Mouse (Mus musculus) midbrain, embryonic 10.5 days (tissue): Measurements from ENCODE around the gene Gm49373. TPM values are rescaled to one million over a fixed set of nuclear protein-coding genes. Genes with fewer than 3 reads are reported as not detected.
"Not testable (repeated sequence)": the region's sequence is repeated elsewhere in the genome, so short reads cannot be mapped to it uniquely, and the experiment has no call there.

Experiments used
- DNase-seq: peaks from one replicate; pipeline ENCODE4 v3.0.0-alpha.2; 2017; ENCODE audit warnings: low spot score
- H3K27ac ChIP-seq: fragments of 300-500 bp; sonication (generic); replicated peaks from 2 replicates; pipeline ENCODE4 v1.5.1; 2016; ENCODE audit warnings: mild to moderate bottlenecking
- H3K27me3 ChIP-seq: fragments of 300-500 bp; sonication (generic); 2 replicates; pipeline ENCODE4 v1.6.1; 2016; ENCODE audit warnings: low read depth, mild to moderate bottlenecking; ENCODE audit not compliant: poor library complexity, severe bottlenecking
- H3K36me3 ChIP-seq: fragments of 300-500 bp; sonication (generic); 2 replicates; pipeline ENCODE4 v1.6.1; 2016; ENCODE audit warnings: mild to moderate bottlenecking, moderate library complexity
- H3K4me1 ChIP-seq: fragments of 300-500 bp; sonication (generic); 2 replicates; pipeline ENCODE4 v1.6.1; 2016
- H3K4me3 ChIP-seq: fragments of 300-500 bp; sonication (generic); 2 replicates; pipeline ENCODE4 v1.5.1; 2016; ENCODE audit warnings: mild to moderate bottlenecking, moderate library complexity
- H3K9me3 ChIP-seq: fragments of 300-500 bp; sonication (generic); replicated peaks from 2 replicates; pipeline ENCODE4 v1.6.1; 2016; ENCODE audit warnings: mild to moderate bottlenecking
- WGBS: fragments of 180-500 bp; shearing (Covaris S2); methylation state at CpG from one replicate; pipeline ENCODE4 v1.1.7; 2016; 5-methylcytosine and 5-hydroxymethylcytosine counted together
- polyA plus RNA-seq: library from polyadenylated mRNA; unstranded; fragments of >200 nt; fragmentation: Nextera tagmentation; extraction: Ambion mirVana; gene quantifications from 2 replicates; pipeline ENCODE4 v1.2.1, GENCODE M21; 2016

Gm49373 gene
- polyA plus RNA-seq, 1 experiment from 2014 or later = 1.3 TPM

DNA sequence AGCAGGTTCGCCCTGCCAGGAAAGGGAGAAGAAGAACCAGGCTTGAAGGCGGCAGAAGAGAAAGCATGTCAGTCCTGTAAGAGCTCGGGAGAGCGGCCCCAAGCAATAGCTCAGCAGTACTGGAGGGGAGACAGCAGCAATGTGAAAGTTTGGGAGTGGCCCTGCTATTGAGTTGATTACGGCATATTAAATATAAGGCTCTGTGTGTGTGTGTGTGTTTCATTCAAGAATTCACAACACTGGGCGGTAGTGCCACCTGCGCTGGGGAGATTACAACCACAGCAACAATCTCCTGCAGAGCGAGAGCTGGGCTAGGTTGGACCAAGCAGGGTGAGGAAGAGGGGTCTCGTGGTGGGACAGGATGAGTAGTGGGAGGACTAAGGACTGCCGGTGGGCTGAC is 21.3 kb downstream of the Gm49373 start:
- H3K27ac ChIP-seq = no peak overlapping the region
- no peaks in the 10 kb centered on the region for H3K36me3 ChIP-seq
- WGBS = 72% methylated on average over 10 of the region's 10 CpGs
- no peaks in the 10 kb centered on the region for H3K9me3 ChIP-seq
- H3K27me3 ChIP-seq = peaks cover 18% of the 10 kb centered on the region; the same call in 1 of the 2 replicates
- no peak for DNase-seq
- H3K4me1 ChIP-seq = no peaks in the 10 kb centered on the region
- H3K4me3 ChIP-seq = no peak overlapping the region

DNA sequence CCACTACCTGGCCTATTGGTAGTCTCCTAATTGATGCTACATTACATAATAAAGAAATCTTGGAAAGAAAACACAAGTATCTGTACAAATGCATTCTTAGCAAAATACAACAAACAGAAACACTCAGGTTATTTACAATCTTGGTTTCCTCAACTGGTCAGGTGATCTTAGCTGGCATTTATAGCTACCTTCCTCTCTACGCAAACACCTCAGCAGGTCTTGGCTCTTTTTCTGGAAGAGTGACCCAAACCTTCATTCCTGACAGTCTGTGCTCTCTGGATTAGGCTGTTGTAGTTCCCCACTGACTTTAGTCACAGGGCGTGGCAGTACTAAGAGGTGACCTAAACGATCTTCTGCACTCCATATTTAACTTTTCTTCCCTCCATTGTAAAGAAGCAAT is 27.7 kb downstream of the Gm49373 start:
- Histone ChIP-seq H3K27ac (no peak overlapping the region), H3K27me3 (peaks cover 17% of the 10 kb centered on the region), H3K36me3 (no peaks in the 10 kb centered on the region), H3K4me1 (peaks cover 3% of the 10 kb centered on the region; the same call in 1 of the 2 replicates), H3K4me3 (no peak overlapping the region), H3K9me3 (no peaks in the 10 kb centered on the region)
- DNase-seq = no peak
- WGBS = 79% methylated on average over 3 of the region's 3 CpGs

DNA sequence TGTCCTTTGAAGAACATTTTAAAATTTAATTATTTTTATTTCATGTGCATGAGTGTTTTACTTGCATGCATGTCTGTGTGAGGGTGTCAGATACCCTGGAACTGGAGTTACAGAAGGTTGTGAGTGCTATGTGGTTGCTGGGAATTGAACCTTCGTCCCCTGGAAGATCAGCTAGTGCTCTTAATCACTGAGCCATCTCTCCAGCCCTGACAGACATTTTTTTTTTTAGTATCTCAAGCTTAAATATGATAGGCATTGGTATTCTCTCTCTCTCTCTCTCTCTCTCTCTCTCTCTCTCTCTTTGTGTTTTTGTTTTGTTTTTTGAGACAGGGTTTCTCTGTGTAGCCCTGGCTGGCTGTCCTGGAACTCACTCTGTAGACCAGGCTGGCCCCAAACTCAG is 28.1 kb downstream of the Gm49373 start:
- not testable (repeated sequence) for H3K36me3 ChIP-seq, H3K4me1 ChIP-seq, H3K4me3 ChIP-seq, H3K9me3 ChIP-seq, H3K27ac ChIP-seq, DNase-seq
- peaks cover 22% of the 10 kb centered on the region for H3K27me3 ChIP-seq
- 66% methylated on average over 1 of the region's 1 CpGs for WGBS

- Histone ChIP-seq H3K27me3 (peaks cover 34% of the 10 kb centered on the region), H3K27ac (no peak overlapping the region), H3K36me3 (no peaks in the 10 kb centered on the region), H3K9me3 (peaks cover 3% of the 10 kb centered on the region; the same call in 1 of the 2 replicates), H3K4me3 (no peak overlapping the region), H3K4me1 (peaks cover 5% of the 10 kb centered on the region)
- WGBS = 90% methylated on average over 4 of the region's 4 CpGs
- no peak for DNase-seq
Observed at GRCm38 (mm10) chr9:21043563-21043962, 29.3 kb downstream of the Gm49373 start.

DNA sequence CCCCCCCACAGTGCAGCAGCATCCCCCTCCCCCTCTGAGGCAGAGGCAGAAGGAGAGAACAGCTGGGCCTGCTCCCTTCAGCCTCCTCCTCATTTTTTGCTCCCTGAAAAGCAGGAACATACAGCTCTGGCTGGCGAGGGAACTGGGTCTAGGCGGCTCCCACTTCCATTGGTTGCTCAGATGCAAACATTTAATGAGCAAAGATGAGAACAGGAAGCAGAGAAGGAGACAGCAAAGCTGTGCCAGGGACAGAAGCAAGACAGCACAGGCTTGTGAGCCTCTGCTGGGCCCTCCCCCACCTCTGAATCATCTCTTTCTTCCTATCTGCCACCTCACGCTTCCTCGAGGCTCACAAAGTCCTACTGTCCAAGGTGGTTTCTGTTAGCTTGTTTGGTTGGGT is 31.6 kb downstream of the Gm49373 start:
- H3K27me3 ChIP-seq = peaks cover 56% of the 10 kb centered on the region
- peaks cover 24% of the 10 kb centered on the region for H3K4me1 ChIP-seq
- H3K4me3 ChIP-seq = no peak overlapping the region
- DNase-seq = no peak
- no peaks in the 10 kb centered on the region for H3K36me3 ChIP-seq
- 57% methylated on average over 4 of the region's 4 CpGs for whole genome bisulfite sequencing
- peaks cover 3% of the 10 kb centered on the region; the same call in 1 of the 2 replicates for H3K9me3 ChIP-seq
- no peak overlapping the region for H3K27ac ChIP-seq

DNA sequence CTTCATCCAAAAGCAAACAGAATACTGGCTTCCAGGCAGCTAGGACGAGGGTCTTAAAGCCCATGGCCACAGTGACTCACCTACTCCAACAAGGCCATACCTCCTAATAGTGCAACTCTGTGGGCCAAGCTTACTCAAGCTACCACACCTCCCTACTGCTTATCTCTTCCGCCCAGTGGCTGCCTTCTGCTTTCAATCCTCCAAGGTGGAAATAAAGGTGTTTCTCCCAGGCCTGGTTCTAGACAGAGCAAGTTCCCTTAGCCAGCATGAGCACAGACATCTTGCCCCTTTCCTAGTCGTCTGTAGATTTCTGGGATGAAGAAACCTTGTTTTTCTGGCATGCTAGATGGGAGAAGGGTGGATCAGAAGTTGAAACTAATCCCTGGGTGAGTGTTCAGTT is 33.1 kb downstream of the Gm49373 start:
- Histone ChIP-seq H3K27ac (no peak overlapping the region), H3K9me3 (peaks cover 3% of the 10 kb centered on the region; the same call in 1 of the 2 replicates), H3K4me1 (peaks cover 37% of the 10 kb centered on the region), H3K4me3 (no peak overlapping the region), H3K27me3 (peaks cover 72% of the 10 kb centered on the region), H3K36me3 (no peaks in the 10 kb centered on the region)
- WGBS = 77% methylated on average over 3 of the region's 3 CpGs
- no peak for DNase-seq

GRCm38 (mm10) chr9:21037481-21037891 is 35.4 kb downstream of the Gm49373 start:
- Histone ChIP-seq H3K4me1 (peaks cover 53% of the 10 kb centered on the region), H3K27me3 (peaks cover 95% of the 10 kb centered on the region), H3K9me3 (peaks cover 3% of the 10 kb centered on the region; the same call in 1 of the 2 replicates), H3K36me3 (no peaks in the 10 kb centered on the region), H3K27ac (peak overlapping the region; percentile 53; the same call in 1 of the 2 replicates), H3K4me3 (peak overlapping the region; percentile 49)
- WGBS = 2% methylated on average over 31 of the region's 31 CpGs
- peak; percentile 47 for DNase-seq

- peaks cover 3% of the 10 kb centered on the region; the same call in 1 of the 2 replicates for H3K9me3 ChIP-seq
- H3K27me3 ChIP-seq = peaks cover 100% of the 10 kb centered on the region
- DNase-seq = no peak
- peaks cover 62% of the 10 kb centered on the region for H3K4me1 ChIP-seq
- 1% methylated on average over 22 of the region's 22 CpGs for WGBS
- H3K27ac ChIP-seq = no peak overlapping the region
- peak overlapping the region; percentile 49; the same call in 1 of the 2 replicates for H3K4me3 ChIP-seq
- H3K36me3 ChIP-seq = no peaks in the 10 kb centered on the region
Observed at GRCm38 (mm10) chr9:21036666-21037065, 36.2 kb downstream of the Gm49373 start.

DNA sequence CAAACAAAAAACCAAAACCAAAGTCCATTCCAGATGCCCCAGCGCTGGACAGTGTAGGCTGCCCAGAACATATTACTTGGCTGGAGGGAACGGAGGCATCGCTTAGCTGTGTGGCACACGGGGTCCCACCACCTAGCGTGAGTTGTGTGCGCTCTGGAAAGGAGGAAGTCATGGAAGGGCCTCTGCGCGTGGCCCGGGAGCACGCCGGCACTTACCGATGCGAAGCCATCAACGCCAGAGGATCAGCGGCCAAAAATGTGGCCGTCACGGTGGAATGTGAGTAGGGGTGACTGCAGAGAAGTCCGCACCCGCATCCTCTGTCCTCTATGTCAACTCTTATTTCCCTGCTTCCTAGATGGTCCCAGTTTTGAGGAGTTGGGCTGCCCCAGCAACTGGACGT is 36.7 kb downstream of the Gm49373 start:
- H3K27me3 ChIP-seq = peaks cover 100% of the 10 kb centered on the region
- no peak overlapping the region for H3K4me3 ChIP-seq
- DNase-seq = no peak
- 6% methylated on average over 20 of the region's 20 CpGs for WGBS
- H3K36me3 ChIP-seq = no peaks in the 10 kb centered on the region
- H3K9me3 ChIP-seq = peaks cover 3% of the 10 kb centered on the region; the same call in 1 of the 2 replicates
- peaks cover 65% of the 10 kb centered on the region for H3K4me1 ChIP-seq
- no peak overlapping the region for H3K27ac ChIP-seq

GRCm38 (mm10) chr9:21035586-21035985 is 37.3 kb downstream of the Gm49373 start:
- Histone ChIP-seq H3K4me3 (0 out of 2 replicates have a peak overlapping the region, but pooled peaks have one; percentile 2), H3K9me3 (peaks cover 3% of the 10 kb centered on the region; the same call in 1 of the 2 replicates), H3K27ac (no peak overlapping the region), H3K4me1 (peaks cover 69% of the 10 kb centered on the region), H3K27me3 (peaks cover 100% of the 10 kb centered on the region), H3K36me3 (no peaks in the 10 kb centered on the region)
- DNase-seq = no peak
- WGBS = 20% methylated on average over 9 of the region's 9 CpGs

GRCm38 (mm10) chr9:21034481-21035085 is 38.3 kb downstream of the Gm49373 start:
- Histone ChIP-seq H3K4me3 (no peak overlapping the region), H3K4me1 (peaks cover 79% of the 10 kb centered on the region)
- 4% methylated on average over 17 of the region's 17 CpGs for WGBS

GRCm38 (mm10) chr9:21033136-21033535 is 39.8 kb downstream of the Gm49373 start:
- under 1% methylated on average over 34 of the region's 34 CpGs for WGBS
- no peaks in the 10 kb centered on the region for H3K36me3 ChIP-seq
- peaks cover 82% of the 10 kb centered on the region for H3K4me1 ChIP-seq
- no peak overlapping the region for H3K27ac ChIP-seq
- H3K27me3 ChIP-seq = peaks cover 100% of the 10 kb centered on the region
- DNase-seq = peak; percentile 72
- peak overlapping the region; percentile 58 for H3K4me3 ChIP-seq
- no peaks in the 10 kb centered on the region for H3K9me3 ChIP-seq

More at GRCm38 (mm10) chr9:21034481-21035085, 38.3 kb downstream of the Gm49373 start:
- DNase-seq = peak; percentile 35
- H3K27ac ChIP-seq = no peak overlapping the region
- peaks cover 3% of the 10 kb centered on the region; the same call in 1 of the 2 replicates for H3K9me3 ChIP-seq
- H3K27me3 ChIP-seq = peaks cover 100% of the 10 kb centered on the region
- H3K36me3 ChIP-seq = no peaks in the 10 kb centered on the region

DNA sequence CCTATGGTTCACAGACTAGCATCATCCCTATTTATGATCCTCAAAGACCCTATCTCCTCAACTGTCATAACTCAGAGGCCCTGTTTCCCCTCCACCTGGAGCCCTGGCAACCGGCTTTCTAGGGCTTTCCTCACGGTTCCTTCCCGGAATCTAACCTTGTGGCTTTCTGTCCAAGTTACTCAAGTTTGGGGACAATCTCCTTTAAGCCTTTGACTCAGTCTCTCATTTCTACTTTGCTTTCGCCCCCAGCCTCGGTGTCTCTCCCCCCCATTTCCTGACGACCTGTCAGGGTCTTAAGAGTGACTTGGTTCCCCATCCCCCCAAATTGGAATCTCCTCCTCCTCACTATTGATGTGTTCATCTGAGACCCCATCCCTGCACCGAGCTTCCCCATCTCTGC is 40.4 kb downstream of the Gm49373 start:
- Histone ChIP-seq H3K27me3 (peaks cover 100% of the 10 kb centered on the region), H3K4me3 (peak overlapping the region; percentile 58), H3K27ac (no peak overlapping the region), H3K4me1 (peaks cover 82% of the 10 kb centered on the region), H3K36me3 (no peaks in the 10 kb centered on the region), H3K9me3 (no peaks in the 10 kb centered on the region)
- DNase-seq = no peak
- 3% methylated on average over 7 of the region's 7 CpGs for WGBS
